Mouse (Mus musculus) bone marrow, adult 2 months (tissue): Measurements from ENCODE around the gene Arid4b.

ENCODE experiments used
- CTCF ChIP-seq: fragments of 200-500 bp; IDR thresholded peaks from 2 replicates; pipeline ENCODE4 v1.5.1; 2011; ENCODE audit warnings: low read length, control low read depth; ENCODE audit not compliant: control insufficient read depth, insufficient read depth
- POLR2A ChIP-seq: fragments of 200-500 bp; IDR thresholded peaks from 2 replicates; pipeline ENCODE4 v1.6.1; 2011; ENCODE audit warnings: low read depth, mild to moderate bottlenecking, control low read depth, low read length, borderline replicate concordance; ENCODE audit not compliant: control insufficient read depth

GRCm38 (mm10) chr13:14015609-14016008 lies 47.4 kb upstream of the Arid4b start:
- TF ChIP-seq CTCF = no peak
- TF ChIP-seq POLR2A = no peak
